Mouse (Mus musculus): ENCODE data around the gene Ssu72. TPM values are rescaled to one million over a fixed set of nuclear protein-coding genes. Genes with fewer than 3 reads are reported as not detected.
"Not testable (repeated sequence)": the region's sequence is repeated elsewhere in the genome, so short reads cannot be mapped to it uniquely, and the experiment has no call there.

Ssu72 gene
- total RNA-seq, 1 experiment: 129 TPM

GRCm38 (mm10) chr4:155736421-155736820 is 31.8 kb downstream of the Ssu72 start:
- in situ Hi-C loops (cut with MboI; ENCODE audit: low sequenced_read_pairs in 2 of 2, unreplicated experiment in 2 of 2): no loop called here
- DNase-seq (ENCODE audit: low read depth, low spot score): no peak
- Histone ChIP-seq H3K4me1 (ENCODE audit: control insufficient read depth in 2 of 2, insufficient read depth in 2 of 2, low read length in 2 of 2, poor library complexity in 1 of 2) (peaks cover 0 to 22% of the 10 kb centered on the region in 2 experiments; a peak in 2 of 4 replicates), H3K9me3 (ENCODE audit: control insufficient read depth, insufficient read depth, low read depth, low read length) (no peaks in the 10 kb centered on the region), H3K4me3 (ENCODE audit: insufficient read depth in 1 of 2, low read depth in 1 of 2, low read length in 2 of 2, poor library complexity in 1 of 2, severe bottlenecking in 1 of 2) (no peak overlapping the region), H3K27ac (ENCODE audit: insufficient read depth, low read depth, low read length, poor library complexity, severe bottlenecking) (no peak overlapping the region), H3K36me3 (ENCODE audit: control insufficient read depth, insufficient read depth, low read length, poor library complexity, severe bottlenecking) (peaks cover 22% of the 10 kb centered on the region), H3K9ac (ENCODE audit: insufficient read depth, low read depth, low read length, poor library complexity, severe bottlenecking) (no peak overlapping the region)
- TF ChIP-seq HCFC1 (IDR thresholded peaks at IDR 0.05; ENCODE audit: borderline replicate concordance, insufficient read depth, low read length) (no peak), MAFK (IDR thresholded peaks at IDR 0.05; ENCODE audit: insufficient read depth, low read depth, low read length) (no peak), CHD2 (IDR thresholded peaks at IDR 0.05; ENCODE audit: low read depth, low read length) (no peak), ZC3H11A (IDR thresholded peaks at IDR 0.05; ENCODE audit: borderline replicate concordance, low read depth, low read length) (no peak), ZNF384 (IDR thresholded peaks at IDR 0.05; ENCODE audit: low read depth, low read length) (no peak)

GRCm38 (mm10) chr4:155738262-155738661 is 33.7 kb downstream of the Ssu72 start:
- Histone ChIP-seq H3K27ac (ENCODE audit: insufficient read depth, low read depth, low read length, poor library complexity, severe bottlenecking) (no peak overlapping the region), H3K36me3 (ENCODE audit: control insufficient read depth, insufficient read depth, low read length, poor library complexity, severe bottlenecking) (peaks cover 20% of the 10 kb centered on the region), H3K4me3 (ENCODE audit: insufficient read depth in 1 of 2, low read depth in 1 of 2, low read length in 2 of 2, poor library complexity in 1 of 2, severe bottlenecking in 1 of 2) (no peak overlapping the region), H3K9me3 (ENCODE audit: control insufficient read depth, insufficient read depth, low read depth, low read length) (no peaks in the 10 kb centered on the region), H3K9ac (ENCODE audit: insufficient read depth, low read depth, low read length, poor library complexity, severe bottlenecking) (no peak overlapping the region), H3K4me1 (ENCODE audit: control insufficient read depth in 2 of 2, insufficient read depth in 2 of 2, low read length in 2 of 2, poor library complexity in 1 of 2) (peaks cover 0 to 22% of the 10 kb centered on the region in 2 experiments; a peak in 2 of 4 replicates)
- TF ChIP-seq MAFK (IDR thresholded peaks at IDR 0.05; ENCODE audit: insufficient read depth, low read depth, low read length): no peak
- TF ChIP-seq HCFC1 (IDR thresholded peaks at IDR 0.05; ENCODE audit: borderline replicate concordance, insufficient read depth, low read length): no peak
- no peak for TF ChIP-seq ZC3H11A (IDR thresholded peaks at IDR 0.05; ENCODE audit: borderline replicate concordance, low read depth, low read length)
- no peak for TF ChIP-seq CHD2 (IDR thresholded peaks at IDR 0.05; ENCODE audit: low read depth, low read length)
- no peak for TF ChIP-seq ZNF384 (IDR thresholded peaks at IDR 0.05; ENCODE audit: low read depth, low read length)
- in situ Hi-C loops (cut with MboI; ENCODE audit: low sequenced_read_pairs in 2 of 2, unreplicated experiment in 2 of 2): no loop called here
- DNase-seq (ENCODE audit: low read depth, low spot score): no peak

- Histone ChIP-seq H3K36me3 (ENCODE audit: control insufficient read depth, insufficient read depth, low read length, poor library complexity, severe bottlenecking) (peaks cover 21% of the 10 kb centered on the region), H3K27ac (ENCODE audit: insufficient read depth, low read depth, low read length, poor library complexity, severe bottlenecking) (no peak overlapping the region), H3K4me3 (ENCODE audit: insufficient read depth in 1 of 2, low read depth in 1 of 2, low read length in 2 of 2, poor library complexity in 1 of 2, severe bottlenecking in 1 of 2) (no peak overlapping the region; a peak in 1 of 4 replicates), H3K9me3 (ENCODE audit: control insufficient read depth, insufficient read depth, low read depth, low read length) (no peaks in the 10 kb centered on the region), H3K9ac (ENCODE audit: insufficient read depth, low read depth, low read length, poor library complexity, severe bottlenecking) (no peak overlapping the region), H3K4me1 (ENCODE audit: control insufficient read depth in 2 of 2, insufficient read depth in 2 of 2, low read length in 2 of 2, poor library complexity in 1 of 2) (peaks cover 0 to 18% of the 10 kb centered on the region in 2 experiments; a peak in 2 of 4 replicates)
- in situ Hi-C loops (cut with MboI; ENCODE audit: low sequenced_read_pairs in 2 of 2, unreplicated experiment in 2 of 2): no loop called here
- no peak for DNase-seq (ENCODE audit: low read depth, low spot score)
- TF ChIP-seq CHD2 (IDR thresholded peaks at IDR 0.05; ENCODE audit: low read depth, low read length): no peak
- no peak for TF ChIP-seq MAFK (IDR thresholded peaks at IDR 0.05; ENCODE audit: insufficient read depth, low read depth, low read length)
- TF ChIP-seq ZNF384 (IDR thresholded peaks at IDR 0.05; ENCODE audit: low read depth, low read length): no peak
- TF ChIP-seq HCFC1 (IDR thresholded peaks at IDR 0.05; ENCODE audit: borderline replicate concordance, insufficient read depth, low read length): no peak
- TF ChIP-seq ZC3H11A (IDR thresholded peaks at IDR 0.05; ENCODE audit: borderline replicate concordance, low read depth, low read length): no peak
Observed at GRCm38 (mm10) chr4:155739152-155739551, 34.6 kb downstream of the Ssu72 start.

GRCm38 (mm10) chr4:155739741-155740636 is 35.4 kb downstream of the Ssu72 start:
- Histone ChIP-seq H3K9me3 (ENCODE audit: control insufficient read depth, insufficient read depth, low read depth, low read length) (no peaks in the 10 kb centered on the region), H3K27ac (ENCODE audit: insufficient read depth, low read depth, low read length, poor library complexity, severe bottlenecking) (no peak overlapping the region), H3K4me3 (ENCODE audit: insufficient read depth in 1 of 2, low read depth in 1 of 2, low read length in 2 of 2, poor library complexity in 1 of 2, severe bottlenecking in 1 of 2) (peak overlapping the region; percentile 30 to 60; a peak in 3 of 4 replicates), H3K9ac (ENCODE audit: insufficient read depth, low read depth, low read length, poor library complexity, severe bottlenecking) (no peak overlapping the region), H3K4me1 (ENCODE audit: control insufficient read depth in 2 of 2, insufficient read depth in 2 of 2, low read length in 2 of 2, poor library complexity in 1 of 2) (peaks cover 0 to 17% of the 10 kb centered on the region in 2 experiments; a peak in 2 of 4 replicates), H3K36me3 (ENCODE audit: control insufficient read depth, insufficient read depth, low read length, poor library complexity, severe bottlenecking) (peaks cover 27% of the 10 kb centered on the region)
- in situ Hi-C loops (cut with MboI; ENCODE audit: low sequenced_read_pairs in 2 of 2, unreplicated experiment in 2 of 2): no loop called here
- no peak for DNase-seq (ENCODE audit: low read depth, low spot score)
- TF ChIP-seq HCFC1 (IDR thresholded peaks at IDR 0.05; ENCODE audit: borderline replicate concordance, insufficient read depth, low read length): no peak
- no peak for TF ChIP-seq CHD2 (IDR thresholded peaks at IDR 0.05; ENCODE audit: low read depth, low read length)

- in situ Hi-C loops (cut with MboI; ENCODE audit: low sequenced_read_pairs in 2 of 2, unreplicated experiment in 2 of 2); H3K9me3 ChIP-seq (ENCODE audit: control insufficient read depth, insufficient read depth, low read depth, low read length); H3K27ac ChIP-seq (ENCODE audit: insufficient read depth, low read depth, low read length, poor library complexity, severe bottlenecking); H3K9ac ChIP-seq (ENCODE audit: insufficient read depth, low read depth, low read length, poor library complexity, severe bottlenecking); DNase-seq (ENCODE audit: low read depth, low spot score); H3K4me3 ChIP-seq (ENCODE audit: insufficient read depth in 1 of 2, low read depth in 1 of 2, low read length in 2 of 2, poor library complexity in 1 of 2, severe bottlenecking in 1 of 2): not testable (repeated sequence)
- H3K4me1 ChIP-seq (ENCODE audit: control insufficient read depth in 2 of 2, insufficient read depth in 2 of 2, low read length in 2 of 2, poor library complexity in 1 of 2): peaks cover 0 to 13% of the 10 kb centered on the region in 2 experiments; a peak in 2 of 4 replicates
- peaks cover 33% of the 10 kb centered on the region for H3K36me3 ChIP-seq (ENCODE audit: control insufficient read depth, insufficient read depth, low read length, poor library complexity, severe bottlenecking)
Observed at GRCm38 (mm10) chr4:155740681-155741080, 36.1 kb downstream of the Ssu72 start.

Data from ES-E14 (cell line).